Mouse (Mus musculus) spleen, adult 2 months (tissue): Measurements from ENCODE around the gene Pik3r4.

Experiments
- CTCF ChIP-seq: fragments of 200-500 bp; IDR thresholded peaks from 2 replicates; pipeline ENCODE4 v1.5.1; 2011; ENCODE audit warnings: mild to moderate bottlenecking, inconsistent platforms; ENCODE audit not compliant: insufficient read depth, insufficient read length, insufficient replicate concordance; ENCODE audit errors: extremely low read depth
- POLR2A ChIP-seq: fragments of 200-500 bp; IDR thresholded peaks from 2 replicates; pipeline ENCODE4 v1.6.1; 2011; ENCODE audit warnings: low read depth, low read length, inconsistent platforms

DNA sequence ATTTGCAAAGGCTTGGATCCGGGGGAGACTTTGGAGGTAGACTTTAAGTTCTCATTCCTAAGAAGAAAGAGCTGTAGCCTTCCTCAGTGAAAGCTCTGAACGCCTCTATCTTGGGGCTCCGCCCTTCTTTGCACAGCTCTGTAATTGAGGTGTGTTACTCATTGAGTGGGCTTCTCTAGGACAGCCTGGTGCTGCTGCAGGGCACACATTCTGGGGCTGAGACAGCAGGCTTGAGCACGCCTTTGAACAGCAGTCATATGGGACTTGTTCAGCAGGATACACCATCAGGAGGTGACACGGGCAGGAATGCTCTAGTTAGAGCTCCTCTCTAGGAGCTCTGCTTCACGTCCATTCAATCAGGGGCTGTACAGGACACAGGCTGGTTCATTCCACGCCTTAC, 22.5 kb downstream of the Pik3r4 start:
- TF ChIP-seq CTCF (no peak), POLR2A (no peak)
